Mouse (Mus musculus) heart, postnatal 0 days (tissue): ENCODE results near the gene Exo5. TPM values are rescaled to one million over a fixed set of nuclear protein-coding genes. Genes with fewer than 3 reads are reported as not detected.

Source experiments
- ATAC-seq: fragments of 200-750 bp; cut with Nextera tagmentation; 2 replicates; pipeline ENCODE4 v1.8.0; 2017; ENCODE audit warnings: low read depth, moderate number of reproducible peaks, moderate library complexity; ENCODE audit not compliant: insufficient read depth
- DNase-seq: peaks from one replicate; pipeline ENCODE4 v3.0.0-alpha.2; 2016; ENCODE audit warnings: low spot score
- H3K27ac ChIP-seq: fragments of 300-500 bp; sonication (generic); 2 replicates; pipeline ENCODE4 v1.5.1; 2014; ENCODE audit warnings: low read depth, mild to moderate bottlenecking
- H3K27me3 ChIP-seq: fragments of 300-500 bp; sonication (generic); 2 replicates; pipeline ENCODE4 v1.6.1; 2014; ENCODE audit warnings: low read length, mixed read lengths; ENCODE audit not compliant: control insufficient read depth, insufficient read depth
- H3K36me3 ChIP-seq: fragments of 300-500 bp; sonication (generic); replicated peaks from 2 replicates; pipeline ENCODE4 v1.6.1; 2014; ENCODE audit warnings: low read length, mixed read lengths; ENCODE audit not compliant: control insufficient read depth, insufficient read depth
- H3K4me1 ChIP-seq: fragments of 300-500 bp; sonication (generic); 2 replicates; pipeline ENCODE4 v1.6.1; 2014; ENCODE audit warnings: antibody characterized with exemption; ENCODE audit not compliant: control insufficient read depth, insufficient read depth
- H3K4me2 ChIP-seq: fragments of 300-500 bp; sonication (generic); 2 replicates; pipeline ENCODE4 v1.6.1; 2014; ENCODE audit warnings: low read depth, mild to moderate bottlenecking, low read length, moderate library complexity
- H3K4me3 ChIP-seq: fragments of 300-500 bp; sonication (generic); 2 replicates; pipeline ENCODE4 v1.5.1; 2014; ENCODE audit warnings: low read depth, low read length
- H3K9ac ChIP-seq: fragments of 300-500 bp; sonication (generic); replicated peaks from 2 replicates; pipeline ENCODE4 v1.6.1; 2014; ENCODE audit warnings: low read depth, low read length, mixed read lengths
- H3K9me3 ChIP-seq: fragments of 300-500 bp; sonication (generic); replicated peaks from 2 replicates; pipeline ENCODE4 v1.6.1; 2016; ENCODE audit warnings: low read length; ENCODE audit not compliant: control insufficient read depth
- CTCF ChIP-seq: IDR thresholded peaks from 2 replicates; pipeline ENCODE4 v1.5.1; 2016; ENCODE audit warnings: antibody characterized with exemption, control low read depth, low read depth
- EP300 ChIP-seq: IDR thresholded peaks from 2 replicates; pipeline ENCODE4 v1.6.1; 2016; ENCODE audit warnings: antibody characterized with exemption, low read depth
- WGBS: fragments of 180-500 bp; shearing (Covaris S2); extraction: QIAGEN DNeasy Blood & Tissue Kit; methylation state at CpG from one replicate; pipeline ENCODE4 v1.1.7; 2014; 5-methylcytosine and 5-hydroxymethylcytosine counted together
- polyA plus RNA-seq: library from polyadenylated mRNA; unstranded; fragments of >200 nt; fragmentation: Nextera tagmentation; extraction: Ambion mirVana; gene quantifications from 2 replicates; pipeline ENCODE4 v1.2.1, GENCODE M21; 2015
- total RNA-seq: library from RNA; depleted of rRNA; stranded (reverse); fragments of >200 nt; gene quantifications from 2 replicates; pipeline ENCODE4 v1.2.3, GENCODE M21; 2014; ENCODE audit warnings: low replicate concordance

The Exo5 gene
- total and polyA plus RNA-seq, 2 experiments from 2014 or later: 0.80 to 6.1 TPM

GRCm38 (mm10) chr4:120887381-120888112 is 37.3 kb downstream of the Exo5 start:
- no peaks in the 10 kb centered on the region for H3K27me3 ChIP-seq
- no peak for DNase-seq
- TF ChIP-seq CTCF (peak; percentile 62), EP300 (no peak)

DNA sequence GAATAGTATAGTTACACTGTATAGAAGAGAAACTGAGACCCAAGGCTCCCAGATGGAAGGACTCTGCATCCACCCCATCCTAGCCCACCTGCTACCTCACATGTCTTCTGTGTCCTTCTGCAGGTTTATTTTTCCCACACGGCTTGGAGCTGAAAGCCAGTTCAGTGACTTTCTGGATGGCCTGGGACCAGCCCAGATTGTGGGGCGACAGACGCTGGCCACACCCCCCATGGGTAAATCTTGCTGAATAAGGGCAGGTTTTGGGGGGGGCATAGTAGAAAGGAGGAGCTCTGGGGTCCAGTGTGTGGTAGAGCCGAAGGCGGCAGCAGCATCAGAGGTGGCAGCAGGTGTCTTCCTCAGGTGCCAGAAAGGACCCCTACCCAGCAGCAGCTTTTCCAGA is 38.0 kb downstream of the Exo5 start:
- 83% methylated on average over 5 of the region's 5 CpGs for WGBS
- Histone ChIP-seq H3K9ac (no peak overlapping the region), H3K9me3 (no peaks in the 10 kb centered on the region), H3K27me3 (no peaks in the 10 kb centered on the region), H3K36me3 (no peaks in the 10 kb centered on the region), H3K27ac (no peak overlapping the region), H3K4me2 (no peak overlapping the region), H3K4me1 (peaks cover 11% of the 10 kb centered on the region), H3K4me3 (no peak overlapping the region)
- ATAC-seq (no peak), DNase-seq (no peak)
- TF ChIP-seq EP300 (no peak), CTCF (no peak)

More at GRCm38 (mm10) chr4:120887381-120888112, 37.3 kb downstream of the Exo5 start:
- Histone ChIP-seq H3K4me1 (peaks cover 11% of the 10 kb centered on the region), H3K9me3 (no peaks in the 10 kb centered on the region), H3K36me3 (no peaks in the 10 kb centered on the region), H3K9ac (no peak overlapping the region), H3K4me2 (no peak overlapping the region), H3K4me3 (no peak overlapping the region), H3K27ac (no peak overlapping the region)
- WGBS: 27% methylated on average over 8 of the region's 8 CpGs
- ATAC-seq: no peak

DNA sequence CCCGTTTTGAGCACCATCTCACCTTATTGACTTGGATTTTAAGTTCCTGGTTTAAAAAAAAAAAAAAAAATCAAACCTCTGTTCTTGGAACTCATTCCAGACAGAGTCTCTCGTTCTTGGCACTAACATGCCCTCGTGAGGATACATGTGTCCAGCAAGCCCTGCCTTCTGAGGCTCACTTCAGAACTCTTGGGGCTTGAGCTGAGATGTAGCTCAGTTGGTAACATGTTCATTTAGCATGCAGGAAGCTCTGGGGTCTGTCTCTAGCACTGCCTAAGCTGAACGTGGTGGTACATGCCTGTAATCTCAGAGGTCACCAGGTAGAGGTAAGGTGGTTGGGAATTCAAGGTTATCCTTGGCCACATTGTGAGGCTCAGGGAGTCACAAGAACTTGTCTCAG is 38.7 kb downstream of the Exo5 start:
- Histone ChIP-seq H3K27me3 (no peaks in the 10 kb centered on the region), H3K9me3 (no peaks in the 10 kb centered on the region), H3K4me3 (no peak overlapping the region), H3K4me2 (peak overlapping the region; percentile 42), H3K4me1 (peaks cover 11% of the 10 kb centered on the region), H3K27ac (no peak overlapping the region), H3K9ac (no peak overlapping the region), H3K36me3 (no peaks in the 10 kb centered on the region)
- no peak for TF ChIP-seq CTCF
- no peak for TF ChIP-seq EP300
- WGBS: 6% methylated on average over 4 of the region's 4 CpGs
- DNase-seq (no peak), ATAC-seq (no peak)

- no peak overlapping the region for H3K4me3 ChIP-seq
- TF ChIP-seq EP300: no peak
- no peak for TF ChIP-seq CTCF
- no peaks in the 10 kb centered on the region for H3K27me3 ChIP-seq
- no peak overlapping the region for H3K27ac ChIP-seq
- peaks cover 11% of the 10 kb centered on the region for H3K4me1 ChIP-seq
- no peak for DNase-seq
- no peak for ATAC-seq
- no peaks in the 10 kb centered on the region for H3K9me3 ChIP-seq
- peak overlapping the region; percentile 42 for H3K4me2 ChIP-seq
- no peak overlapping the region for H3K9ac ChIP-seq
- H3K36me3 ChIP-seq: no peaks in the 10 kb centered on the region
- WGBS: 24% methylated on average over 13 of the region's 13 CpGs
Measured at GRCm38 (mm10) chr4:120885208-120886120, 39.4 kb downstream of the Exo5 start.

- WGBS: 40% methylated on average over 5 of the region's 5 CpGs
- Histone ChIP-seq H3K4me2 (no peak overlapping the region), H3K9me3 (no peaks in the 10 kb centered on the region), H3K27ac (no peak overlapping the region), H3K27me3 (no peaks in the 10 kb centered on the region), H3K36me3 (no peaks in the 10 kb centered on the region), H3K4me1 (peaks cover 11% of the 10 kb centered on the region), H3K4me3 (no peak overlapping the region), H3K9ac (no peak overlapping the region)
- TF ChIP-seq EP300 (no peak), CTCF (no peak)
- DNase-seq (no peak), ATAC-seq (no peak)
Measured at GRCm38 (mm10) chr4:120882002-120882625, 42.7 kb downstream of the Exo5 start.
